Mouse (Mus musculus) gastrocnemius, adult 18-20 months (tissue): Measurements from ENCODE around the gene Abcc2. TPM values are rescaled to one million over a fixed set of nuclear protein-coding genes. Genes with fewer than 3 reads are reported as not detected.

Experiments used
- DNase-seq: peaks from one replicate; pipeline ENCODE4 v3.0.0; 2021; ENCODE audit warnings: low spot score
- long read RNA-seq, 2 experiments: library from polyadenylated mRNA; stranded (forward); transcript quantifications; one replicate each; pipeline ENCODE4 v2.0.0; 2021
- total RNA-seq, 2 experiments: library from RNA; stranded (reverse); gene quantifications; 2 replicates each; pipeline ENCODE4 v1.2.3; 2021

Abcc2 gene
- under 1 TPM; 0.07 to 0.16 TPM for total RNA-seq
- long read RNA-seq, experiment 1, result 0 reads
- long read RNA-seq, experiment 2, result 0 reads

GRCm38 (mm10) chr19:43781980-43782379, at the start of gene Abcc2:
Gene Abcc2 (plus strand): TSS chr19:43782192.
- DNase-seq, result no peak

- no peak for DNase-seq
These were observed 43.6 kb upstream of the Abcc2 start for GRCm38 (mm10) chr19:43738409-43738808.

GRCm38 (mm10) chr19:43743401-43743800, 38.6 kb upstream of the Abcc2 start:
- no peak for DNase-seq

GRCm38 (mm10) chr19:43745740-43746139, 36.3 kb upstream of the Abcc2 start:
- no peak for DNase-seq

- DNase-seq, result no peak
These were observed 34.1 kb upstream of the Abcc2 start for GRCm38 (mm10) chr19:43747877-43748276.

- DNase-seq, result no peak
These were observed 32.0 kb upstream of the Abcc2 start for GRCm38 (mm10) chr19:43750008-43750407.

GRCm38 (mm10) chr19:43752489-43753225, 29.3 kb upstream of the Abcc2 start, which contains the start of the genes Cutc and Cox15:
Gene Cutc (plus strand): TSS chr19:43752996.
Gene Cox15 (minus strand): TSS chr19:43753000.
- peak; percentile 97 for DNase-seq

- peak; percentile 93 for DNase-seq
These were observed 28.7 kb upstream of the Abcc2 start for GRCm38 (mm10) chr19:43753226-43753835.

GRCm38 (mm10) chr19:43754237-43754636, 27.8 kb upstream of the Abcc2 start:
- DNase-seq, result no peak

GRCm38 (mm10) chr19:43754872-43755271, 27.1 kb upstream of the Abcc2 start:
- no peak for DNase-seq

- DNase-seq, result peak; percentile 71
These were observed 21.5 kb upstream of the Abcc2 start for GRCm38 (mm10) chr19:43760504-43760903.

GRCm38 (mm10) chr19:43761543-43762256, 20.3 kb upstream of the Abcc2 start:
- no peak for DNase-seq

- DNase-seq, result no peak
These were observed 19.6 kb upstream of the Abcc2 start for GRCm38 (mm10) chr19:43762410-43762809.

- no peak for DNase-seq
These were observed 15.5 kb upstream of the Abcc2 start for GRCm38 (mm10) chr19:43766451-43766850.

- DNase-seq, result no peak
These were observed 14.3 kb upstream of the Abcc2 start for GRCm38 (mm10) chr19:43767549-43768322.

- DNase-seq, result no peak
These were observed 12.5 kb upstream of the Abcc2 start for GRCm38 (mm10) chr19:43769366-43769960.

- DNase-seq, result no peak
These were observed 11.4 kb upstream of the Abcc2 start for GRCm38 (mm10) chr19:43770584-43770983.

- DNase-seq, result no peak
These were observed 10.5 kb upstream of the Abcc2 start for GRCm38 (mm10) chr19:43771499-43771969.

- no peak for DNase-seq
These were observed 9.7 kb upstream of the Abcc2 start for GRCm38 (mm10) chr19:43772311-43772710.

- no peak for DNase-seq
These were observed 6.6 kb upstream of the Abcc2 start for GRCm38 (mm10) chr19:43775433-43775832.

GRCm38 (mm10) chr19:43776561-43776960, 5.4 kb upstream of the Abcc2 start:
- DNase-seq, result no peak
